Mouse (Mus musculus): ENCODE data around the gene Enho. TPM values are rescaled to one million over a fixed set of nuclear protein-coding genes. Genes with fewer than 3 reads are reported as not detected.
A peak's percentile ranks its signal among the peaks of the same experiment; 100 is the strongest.

Gene Enho
- polyA plus RNA-seq, 1 experiment from 2014 or later: 73.9 TPM

- H3K36me3 ChIP-seq (ENCODE audit: control insufficient read depth, insufficient read depth, low read length): peaks cover 68% of the 10 kb centered on the region
- H3K27me3 ChIP-seq (replicated peaks; ENCODE audit: control insufficient read depth, insufficient read depth, low read length): no peaks in the 10 kb centered on the region
- H3K9me3 ChIP-seq (replicated peaks; ENCODE audit: control insufficient read depth, low read length): no peaks in the 10 kb centered on the region
- H3K27ac ChIP-seq (ENCODE audit: low read depth, low read length): 0 out of 2 replicates have a peak overlapping the region, but pooled peaks have one; percentile 5
- H3K4me2 ChIP-seq (ENCODE audit: low read length): no peak overlapping the region
- no peak for ATAC-seq
- no peak for DNase-seq (ENCODE audit: low spot score)
- H3K9ac ChIP-seq (ENCODE audit: low read length): no peak overlapping the region
- WGBS: 17% methylated on average over 25 of the region's 25 CpGs
- H3K4me3 ChIP-seq (ENCODE audit: low read depth, low read length): no peak overlapping the region
- peaks cover 30% of the 10 kb centered on the region for H3K4me1 ChIP-seq (ENCODE audit: control insufficient read depth, insufficient read depth, low read length)
Observed at GRCm38 (mm10) chr4:41658566-41659384, 18.7 kb upstream of the Enho start.

DNA sequence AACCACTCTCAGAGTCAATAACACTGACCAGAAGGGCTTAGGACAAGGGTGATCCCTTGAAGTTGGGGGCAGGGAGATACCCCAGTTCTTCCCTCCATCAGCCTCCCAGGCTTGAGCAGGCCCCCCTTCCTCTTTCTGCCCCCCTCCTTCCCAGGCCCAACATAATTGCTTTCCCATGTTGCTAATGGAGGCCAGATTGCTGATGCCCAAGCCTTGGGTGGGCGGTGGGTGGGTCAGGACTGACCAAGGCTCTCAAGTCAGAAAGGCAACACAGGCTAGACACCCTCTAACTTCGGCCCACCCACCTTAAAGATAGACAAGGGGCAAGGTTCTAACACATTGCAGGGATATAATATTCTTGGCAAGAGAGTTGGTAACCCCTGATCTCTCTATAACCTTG, 15.4 kb upstream of the Enho start:
- Histone ChIP-seq H3K9me3 (replicated peaks; ENCODE audit: control insufficient read depth, low read length) (no peaks in the 10 kb centered on the region), H3K27me3 (replicated peaks; ENCODE audit: control insufficient read depth, insufficient read depth, low read length) (no peaks in the 10 kb centered on the region), H3K9ac (ENCODE audit: low read length) (no peak overlapping the region), H3K4me3 (ENCODE audit: low read depth, low read length) (no peak overlapping the region), H3K36me3 (ENCODE audit: control insufficient read depth, insufficient read depth, low read length) (peaks cover 44% of the 10 kb centered on the region), H3K4me1 (ENCODE audit: control insufficient read depth, insufficient read depth, low read length) (peaks cover 14% of the 10 kb centered on the region; the same call in 1 of the 2 replicates), H3K27ac (ENCODE audit: low read depth, low read length) (no peak overlapping the region), H3K4me2 (ENCODE audit: low read length) (no peak overlapping the region)
- ATAC-seq (no peak), DNase-seq (ENCODE audit: low spot score) (no peak)
- WGBS: 90% methylated on average over 2 of the region's 2 CpGs

- Histone ChIP-seq H3K4me1 (ENCODE audit: control insufficient read depth, insufficient read depth, low read length) (peaks cover 5% of the 10 kb centered on the region; the same call in 1 of the 2 replicates), H3K27ac (ENCODE audit: low read depth, low read length) (no peak overlapping the region), H3K27me3 (replicated peaks; ENCODE audit: control insufficient read depth, insufficient read depth, low read length) (no peaks in the 10 kb centered on the region), H3K9ac (ENCODE audit: low read length) (no peak overlapping the region), H3K36me3 (ENCODE audit: control insufficient read depth, insufficient read depth, low read length) (peaks cover 32% of the 10 kb centered on the region), H3K9me3 (replicated peaks; ENCODE audit: control insufficient read depth, low read length) (no peaks in the 10 kb centered on the region), H3K4me2 (ENCODE audit: low read length) (no peak overlapping the region), H3K4me3 (ENCODE audit: low read depth, low read length) (no peak overlapping the region)
- WGBS: 14% methylated on average over 7 of the region's 7 CpGs
- ATAC-seq: peak; percentile 49
- DNase-seq (ENCODE audit: low spot score): peak; percentile 66
Observed at GRCm38 (mm10) chr4:41654217-41654616, 14.1 kb upstream of the Enho start.

- no peaks in the 10 kb centered on the region for H3K9me3 ChIP-seq (replicated peaks; ENCODE audit: control insufficient read depth, low read length)
- no peaks in the 10 kb centered on the region for H3K27me3 ChIP-seq (replicated peaks; ENCODE audit: control insufficient read depth, insufficient read depth, low read length)
- H3K36me3 ChIP-seq (ENCODE audit: control insufficient read depth, insufficient read depth, low read length): peaks cover 27% of the 10 kb centered on the region
- no peaks in the 10 kb centered on the region; the same call in 1 of the 2 replicates for H3K4me1 ChIP-seq (ENCODE audit: control insufficient read depth, insufficient read depth, low read length)
- no peak for DNase-seq (ENCODE audit: low spot score)
- H3K4me2 ChIP-seq (ENCODE audit: low read length): no peak overlapping the region
- no peak overlapping the region for H3K4me3 ChIP-seq (ENCODE audit: low read depth, low read length)
- no peak overlapping the region for H3K27ac ChIP-seq (ENCODE audit: low read depth, low read length)
- ATAC-seq: 0 out of 2 replicates have a peak, but pooled peaks have one; percentile 21
- WGBS: 56% methylated on average over 6 of the region's 6 CpGs
- no peak overlapping the region for H3K9ac ChIP-seq (ENCODE audit: low read length)
Observed at GRCm38 (mm10) chr4:41653730-41654129, 13.6 kb upstream of the Enho start.

DNA sequence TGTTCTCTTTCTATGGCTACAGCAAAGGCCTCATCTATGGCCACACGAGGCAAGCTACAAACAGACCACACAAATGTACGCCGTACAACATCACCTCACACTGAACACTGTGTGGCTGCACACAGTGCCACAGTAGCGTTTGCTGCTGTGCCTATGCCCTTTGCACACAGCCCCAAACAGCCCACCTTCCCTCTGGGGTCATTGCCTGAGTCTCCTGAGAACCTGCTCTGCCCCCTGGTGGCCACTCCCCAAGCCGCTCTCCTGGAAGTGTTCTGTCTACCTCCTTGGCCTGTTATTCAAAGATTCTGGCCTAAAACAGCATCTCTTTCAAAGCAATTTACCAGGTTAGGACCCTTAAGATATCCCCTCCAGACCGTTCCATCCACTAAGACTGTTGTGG, 13.2 kb upstream of the Enho start:
- H3K27ac ChIP-seq (ENCODE audit: low read depth, low read length): no peak overlapping the region
- no peak overlapping the region for H3K4me3 ChIP-seq (ENCODE audit: low read depth, low read length)
- no peak overlapping the region for H3K4me2 ChIP-seq (ENCODE audit: low read length)
- ATAC-seq: peak; percentile 64
- DNase-seq (ENCODE audit: low spot score): peak; percentile 84
- H3K4me1 ChIP-seq (ENCODE audit: control insufficient read depth, insufficient read depth, low read length): 0 out of 2 replicates have a peak, but pooled peaks cover under 1% of the 10 kb centered on the region
- H3K36me3 ChIP-seq (ENCODE audit: control insufficient read depth, insufficient read depth, low read length): peaks cover 25% of the 10 kb centered on the region
- 32% methylated on average over 6 of the region's 6 CpGs for WGBS
- no peaks in the 10 kb centered on the region for H3K9me3 ChIP-seq (replicated peaks; ENCODE audit: control insufficient read depth, low read length)
- H3K27me3 ChIP-seq (replicated peaks; ENCODE audit: control insufficient read depth, insufficient read depth, low read length): no peaks in the 10 kb centered on the region
- no peak overlapping the region for H3K9ac ChIP-seq (ENCODE audit: low read length)

DNA sequence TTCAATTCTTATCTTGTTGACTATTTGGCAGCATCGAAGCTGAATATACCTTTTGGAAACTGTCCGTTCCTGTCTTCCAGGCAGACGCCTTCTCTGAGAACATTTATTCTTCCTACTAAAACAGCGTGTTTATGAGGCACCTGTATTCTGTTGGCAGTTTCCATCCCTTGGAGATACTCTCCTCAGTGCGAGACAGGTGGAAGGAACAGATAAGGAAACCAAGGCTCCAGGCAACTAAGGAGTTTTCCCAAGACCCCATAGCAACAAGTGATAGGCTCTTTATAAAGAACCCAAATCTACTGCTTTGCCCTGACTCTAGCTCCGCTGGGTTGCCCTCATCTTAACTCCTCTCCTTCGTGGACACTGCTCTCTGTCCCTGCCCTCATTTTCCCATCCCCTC, 8.5 kb upstream of the Enho start:
- ATAC-seq: no peak
- H3K9ac ChIP-seq (ENCODE audit: low read length): no peak overlapping the region

DNA sequence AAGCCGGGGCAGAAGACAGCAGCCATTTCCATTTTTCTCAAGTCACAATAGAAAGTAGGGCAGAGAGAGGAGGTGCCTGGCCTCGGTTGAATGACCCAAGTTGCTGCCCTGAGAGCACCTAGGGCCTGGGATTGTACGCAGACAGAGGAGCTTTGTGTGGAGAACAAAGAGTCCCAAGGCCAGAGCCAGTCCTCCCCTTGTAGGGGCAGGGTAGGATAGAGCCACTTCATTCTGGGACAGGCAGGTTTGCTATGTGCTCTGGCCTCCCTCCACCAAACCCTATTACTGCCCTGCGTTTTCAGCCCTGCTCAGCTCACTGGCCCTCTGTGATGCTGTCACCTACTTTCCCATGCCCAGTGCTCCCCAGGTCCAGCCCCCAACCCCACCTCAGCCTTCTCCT, 8.0 kb upstream of the Enho start:
- no peak overlapping the region for H3K9ac ChIP-seq (ENCODE audit: low read length)
- peaks cover 3% of the 10 kb centered on the region; the same call in 1 of the 2 replicates for H3K4me1 ChIP-seq (ENCODE audit: control insufficient read depth, insufficient read depth, low read length)
- H3K27ac ChIP-seq (ENCODE audit: low read depth, low read length): no peak overlapping the region
- 10% methylated on average over 4 of the region's 4 CpGs for WGBS
- no peaks in the 10 kb centered on the region for H3K9me3 ChIP-seq (replicated peaks; ENCODE audit: control insufficient read depth, low read length)
- no peak for DNase-seq (ENCODE audit: low spot score)
- no peaks in the 10 kb centered on the region for H3K36me3 ChIP-seq (ENCODE audit: control insufficient read depth, insufficient read depth, low read length)
- no peaks in the 10 kb centered on the region for H3K27me3 ChIP-seq (replicated peaks; ENCODE audit: control insufficient read depth, insufficient read depth, low read length)
- no peak; the same call in 1 of the 2 replicates for ATAC-seq
- no peak overlapping the region for H3K4me3 ChIP-seq (ENCODE audit: low read depth, low read length)
- no peak overlapping the region for H3K4me2 ChIP-seq (ENCODE audit: low read length)

More for the DNA sequence above, 8.5 kb upstream of the Enho start:
- H3K9me3 ChIP-seq (replicated peaks; ENCODE audit: control insufficient read depth, low read length): no peaks in the 10 kb centered on the region
- H3K27me3 ChIP-seq (replicated peaks; ENCODE audit: control insufficient read depth, insufficient read depth, low read length): no peaks in the 10 kb centered on the region
- 65% methylated on average over 7 of the region's 7 CpGs for WGBS
- peaks cover 3% of the 10 kb centered on the region; the same call in 1 of the 2 replicates for H3K4me1 ChIP-seq (ENCODE audit: control insufficient read depth, insufficient read depth, low read length)
- H3K4me2 ChIP-seq (ENCODE audit: low read length): no peak overlapping the region
- H3K4me3 ChIP-seq (ENCODE audit: low read depth, low read length): no peak overlapping the region
- no peak overlapping the region for H3K27ac ChIP-seq (ENCODE audit: low read depth, low read length)
- DNase-seq (ENCODE audit: low spot score): no peak
- no peaks in the 10 kb centered on the region for H3K36me3 ChIP-seq (ENCODE audit: control insufficient read depth, insufficient read depth, low read length)

DNA sequence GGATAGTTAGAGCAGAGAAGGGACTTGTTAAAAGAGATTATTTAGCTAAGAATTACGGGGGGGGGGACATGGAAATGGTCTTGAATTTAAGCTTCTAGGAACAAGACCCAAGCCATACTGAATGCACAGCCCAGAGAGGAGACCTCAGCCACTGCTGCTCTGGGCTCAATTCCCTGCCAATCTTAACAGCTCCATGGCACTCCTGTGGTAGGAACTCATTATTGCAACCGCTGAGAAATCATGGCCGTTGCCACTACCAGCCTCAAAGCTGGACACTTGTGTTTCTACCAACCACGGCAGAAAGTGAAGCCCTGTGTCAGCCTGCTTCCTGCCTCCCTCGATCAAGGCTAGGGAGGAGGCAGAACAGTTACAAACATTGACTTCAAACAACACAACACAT, 5.4 kb upstream of the Enho start:
- Histone ChIP-seq H3K4me3 (ENCODE audit: low read depth, low read length) (no peak overlapping the region), H3K9ac (ENCODE audit: low read length) (no peak overlapping the region), H3K4me2 (ENCODE audit: low read length) (no peak overlapping the region), H3K27ac (ENCODE audit: low read depth, low read length) (no peak overlapping the region), H3K36me3 (ENCODE audit: control insufficient read depth, insufficient read depth, low read length) (no peaks in the 10 kb centered on the region), H3K4me1 (ENCODE audit: control insufficient read depth, insufficient read depth, low read length) (peaks cover 3% of the 10 kb centered on the region; the same call in 1 of the 2 replicates), H3K27me3 (replicated peaks; ENCODE audit: control insufficient read depth, insufficient read depth, low read length) (no peaks in the 10 kb centered on the region), H3K9me3 (replicated peaks; ENCODE audit: control insufficient read depth, low read length) (no peaks in the 10 kb centered on the region)
- peak; percentile 44; the same call in 1 of the 2 replicates for ATAC-seq
- 37% methylated on average over 5 of the region's 5 CpGs for WGBS
- DNase-seq (ENCODE audit: low spot score): peak; percentile 60

DNA sequence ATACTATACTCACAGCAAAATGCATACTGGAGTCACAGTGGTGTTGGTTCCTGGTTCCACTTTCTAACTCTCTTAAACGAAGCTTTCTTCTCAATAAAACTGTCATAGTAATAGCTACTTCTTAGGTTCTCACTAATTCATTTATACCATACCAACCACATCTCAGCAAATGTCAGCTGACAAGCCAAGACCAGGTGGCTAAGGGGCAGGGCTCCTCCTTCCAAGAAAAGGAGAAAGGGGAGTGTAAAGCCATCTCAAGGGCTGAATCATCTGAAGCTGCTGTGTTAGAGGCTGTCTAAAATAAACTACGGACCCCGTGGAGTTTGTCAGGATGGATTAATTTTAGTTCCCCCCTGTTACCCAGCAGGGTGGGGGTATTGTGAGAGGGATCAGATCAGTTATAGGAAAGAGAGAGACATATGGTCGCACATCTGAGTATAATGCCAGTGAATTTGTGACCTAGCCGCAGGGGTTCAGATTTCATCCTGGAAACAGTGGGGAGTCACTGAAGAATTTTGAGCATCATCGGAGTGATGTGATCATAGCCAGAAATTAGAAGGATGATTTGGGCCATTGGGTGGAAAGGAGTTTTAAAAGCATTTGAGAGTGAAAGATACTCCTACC, 1.2 kb upstream of the Enho start:
- WGBS: 81% methylated on average over 6 of the region's 6 CpGs
- ATAC-seq (no peak), DNase-seq (ENCODE audit: low spot score) (no peak)
- Histone ChIP-seq H3K27me3 (replicated peaks; ENCODE audit: control insufficient read depth, insufficient read depth, low read length) (no peaks in the 10 kb centered on the region), H3K9me3 (replicated peaks; ENCODE audit: control insufficient read depth, low read length) (no peaks in the 10 kb centered on the region), H3K4me1 (ENCODE audit: control insufficient read depth, insufficient read depth, low read length) (peaks cover 13% of the 10 kb centered on the region), H3K4me3 (ENCODE audit: low read depth, low read length) (no peak overlapping the region), H3K27ac (ENCODE audit: low read depth, low read length) (no peak overlapping the region), H3K36me3 (ENCODE audit: control insufficient read depth, insufficient read depth, low read length) (peaks cover 3% of the 10 kb centered on the region; the same call in 1 of the 2 replicates), H3K4me2 (ENCODE audit: low read length) (no peak overlapping the region), H3K9ac (ENCODE audit: low read length) (no peak overlapping the region)

Data from forebrain, embryonic 14.5 days (tissue).